Mouse (Mus musculus) kidney, adult 2 months (tissue): ENCODE measurements at regions not wholly inside any gene's neighbourhood (a gene's known extent, or its start where the extent isn't known, plus 50 kb on each side); places are given as distances from the start of the nearest gene placed in this dataset.

Experiments
- DNase-seq: peaks from one replicate; pipeline ENCODE4 v3.0.0; 2021
- H3K27ac ChIP-seq: fragments of 200-500 bp; 2 replicates; pipeline ENCODE4 v1.5.1; 2012; ENCODE audit warnings: low read depth, low read length, control low read depth, inconsistent platforms; ENCODE audit not compliant: insufficient read depth
- H3K27me3 ChIP-seq: fragments of 200-500 bp; replicated peaks from 2 replicates; pipeline ENCODE4 v1.6.1; 2012; ENCODE audit warnings: mild to moderate bottlenecking, moderate library complexity, low read length, inconsistent platforms; ENCODE audit not compliant: control insufficient read depth, insufficient read depth
- H3K36me3 ChIP-seq: fragments of 200-500 bp; 2 replicates; pipeline ENCODE4 v1.6.1; 2012; ENCODE audit warnings: mild to moderate bottlenecking, moderate library complexity, low read length, inconsistent platforms; ENCODE audit not compliant: control insufficient read depth, insufficient read depth
- H3K4me1 ChIP-seq: fragments of 200-500 bp; 2 replicates; pipeline ENCODE4 v1.6.1; 2011; ENCODE audit warnings: low read length; ENCODE audit not compliant: control insufficient read depth, insufficient read depth
- H3K4me3 ChIP-seq: fragments of 200-500 bp; 2 replicates; pipeline ENCODE4 v1.5.1; 2011; ENCODE audit warnings: mild to moderate bottlenecking, low read depth, low read length, control low read depth; ENCODE audit not compliant: insufficient read depth
- CTCF ChIP-seq: fragments of 200-500 bp; conservative IDR thresholded peaks from 2 replicates; pipeline ENCODE4 v1.5.1; 2011; ENCODE audit warnings: low read depth, mild to moderate bottlenecking, control low read depth, low read length, moderate library complexity, mixed read lengths; ENCODE audit not compliant: insufficient read depth, insufficient read length
- POLR2A ChIP-seq: fragments of 200-500 bp; IDR thresholded peaks from one replicate; pipeline ENCODE4 v1.6.1; 2011; ENCODE audit warnings: low read depth, low read length, control low read depth
- WGBS: fragments of 180-500 bp; shearing (Covaris S2); methylation state at CpG from one replicate; pipeline ENCODE4 v1.1.7; 2018; 5-methylcytosine and 5-hydroxymethylcytosine counted together

GRCm38 (mm10) chr1:149038188-149038967, 922.7 kb downstream of the Pla2g4a start:
- H3K36me3 ChIP-seq: no peaks in the 10 kb centered on the region
- H3K4me1 ChIP-seq: no peaks in the 10 kb centered on the region
- 69% methylated on average over 3 of the region's 3 CpGs for WGBS
- no peak overlapping the region for H3K4me3 ChIP-seq
- no peak overlapping the region for H3K27ac ChIP-seq
- TF ChIP-seq POLR2A (no peak), CTCF (no peak)
- DNase-seq: no peak
- H3K27me3 ChIP-seq: no peaks in the 10 kb centered on the region

- DNase-seq: no peak
- Histone ChIP-seq H3K27ac (no peak overlapping the region), H3K4me3 (no peak overlapping the region), H3K27me3 (no peaks in the 10 kb centered on the region), H3K4me1 (no peaks in the 10 kb centered on the region), H3K36me3 (no peaks in the 10 kb centered on the region)
- TF ChIP-seq POLR2A (no peak), CTCF (no peak)
- 63% methylated on average over 3 of the region's 3 CpGs for WGBS
These were observed 932.8 kb downstream of the Pla2g4a start for GRCm38 (mm10) chr1:149028316-149028715.

- Histone ChIP-seq H3K27me3 (no peaks in the 10 kb centered on the region), H3K4me1 (no peaks in the 10 kb centered on the region), H3K27ac (no peak overlapping the region), H3K36me3 (no peaks in the 10 kb centered on the region), H3K4me3 (no peak overlapping the region)
- DNase-seq: no peak
- no peak for TF ChIP-seq POLR2A
- TF ChIP-seq CTCF: no peak
These were observed 939.4 kb downstream of the Pla2g4a start for GRCm38 (mm10) chr1:149021734-149022133.

DNA sequence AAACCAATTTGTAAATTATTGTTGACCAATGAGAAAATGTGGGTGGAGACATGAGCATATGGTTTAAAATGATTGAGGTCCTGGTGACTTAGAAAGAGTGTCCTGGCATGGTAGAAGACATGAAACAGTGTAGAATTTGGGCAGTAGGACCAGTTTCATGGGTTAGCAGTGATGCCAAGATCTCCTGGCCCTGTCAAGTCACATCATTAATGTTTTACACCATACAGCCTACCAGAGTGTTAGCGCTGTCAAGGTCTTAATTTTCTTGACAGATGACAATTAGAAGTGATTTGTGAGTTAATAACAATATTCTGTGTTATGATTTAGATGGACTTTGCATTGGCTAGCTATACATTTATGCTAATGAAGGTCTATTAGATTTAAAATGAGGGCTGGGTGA, 939.8 kb downstream of the Pla2g4a start:
- WGBS: 87% methylated on average over 1 of the region's 1 CpGs

GRCm38 (mm10) chr1:149014559-149014958, 946.5 kb downstream of the Pla2g4a start:
- Histone ChIP-seq H3K4me3 (no peak overlapping the region), H3K4me1 (no peaks in the 10 kb centered on the region), H3K27ac (no peak overlapping the region), H3K27me3 (no peaks in the 10 kb centered on the region), H3K36me3 (no peaks in the 10 kb centered on the region)
- no peak for DNase-seq
- WGBS: 70% methylated on average over 4 of the region's 4 CpGs
- TF ChIP-seq CTCF (no peak), POLR2A (no peak)

More for the DNA sequence above, 939.8 kb downstream of the Pla2g4a start:
- Histone ChIP-seq H3K4me3 (no peak overlapping the region), H3K27me3 (no peaks in the 10 kb centered on the region), H3K4me1 (no peaks in the 10 kb centered on the region), H3K27ac (no peak overlapping the region), H3K36me3 (no peaks in the 10 kb centered on the region)
- TF ChIP-seq POLR2A (no peak), CTCF (no peak)
- no peak for DNase-seq

DNA sequence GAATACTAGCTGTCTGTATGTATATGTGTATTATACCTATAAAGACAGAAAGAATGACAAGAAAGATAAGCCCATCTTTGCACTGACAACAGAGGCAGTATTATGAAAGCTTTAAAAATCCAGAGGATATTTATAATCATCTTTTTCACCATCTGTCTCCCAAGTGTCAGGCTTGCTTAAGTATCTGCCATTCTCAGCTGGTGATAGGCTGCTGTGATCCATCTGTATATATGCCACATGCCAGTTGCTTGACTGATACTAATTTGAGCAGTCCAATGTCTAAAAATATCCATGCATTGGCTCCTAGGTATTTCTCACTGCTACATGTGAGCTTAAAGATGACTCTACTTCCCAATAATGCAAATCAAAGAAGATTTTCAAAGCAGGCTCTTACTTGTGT, 950.3 kb downstream of the Pla2g4a start:
- TF ChIP-seq POLR2A (no peak), CTCF (no peak)
- Histone ChIP-seq H3K36me3 (no peaks in the 10 kb centered on the region), H3K4me1 (no peaks in the 10 kb centered on the region), H3K4me3 (no peak overlapping the region), H3K27me3 (no peaks in the 10 kb centered on the region), H3K27ac (no peak overlapping the region)
- DNase-seq: no peak

- Histone ChIP-seq H3K27me3 (no peaks in the 10 kb centered on the region), H3K4me1 (no peaks in the 10 kb centered on the region), H3K4me3 (no peak overlapping the region), H3K36me3 (no peaks in the 10 kb centered on the region), H3K27ac (no peak overlapping the region)
- no peak for TF ChIP-seq POLR2A
- TF ChIP-seq CTCF: no peak
- DNase-seq: no peak
- WGBS: 48% methylated on average over 3 of the region's 3 CpGs
These were observed 961.0 kb downstream of the Pla2g4a start for GRCm38 (mm10) chr1:149000092-149000491.
